Mouse (Mus musculus): ENCODE results near the gene Ssx2ip. TPM values are rescaled to one million over a fixed set of nuclear protein-coding genes. Genes with fewer than 3 reads are reported as not detected.

Gene Ssx2ip
- total RNA-seq, 2 experiments from 2014 or later = 6.4 to 6.6 TPM

GRCm38 (mm10) chr3:146486464-146486863 lies 82.0 kb downstream of the Ssx2ip start:
- no peak for DNase-seq (ENCODE audit: low spot score in 2 of 2)

Small RNA genes lying within 50 kb of the gene (microRNA-seq; reads per million reads assigned to microRNA genes)
- 0 reads per million in 2 experiments for gene Gm22901 (ENCODE audit: borderline number of aligned reads in 2 of 2)

Other genes with a start within 250 kb of the Ssx2ip start
- not detected for gene Lpar3, start 183.7 kb upstream of the Ssx2ip start, total RNA-seq (2021)
- gene Ctbs, start 45.2 kb downstream of the Ssx2ip start, total RNA-seq (2021) = 1 to 10 TPM; 5.3 to 8.2 TPM
- 1 to 10 TPM; 2.7 to 3.3 TPM for gene Spata1, start 95.1 kb downstream of the Ssx2ip start, total RNA-seq (2021)
- gene Gng5, start 95.2 kb downstream of the Ssx2ip start, total RNA-seq (2021) = 100 to 1,000 TPM; 264 to 272 TPM
- gene Rpf1, start 116.8 kb downstream of the Ssx2ip start, total RNA-seq (2021) = 10 to 100 TPM; 23.4 to 28.9 TPM
- gene Uox, start 165.8 kb downstream of the Ssx2ip start, total RNA-seq (2021) = under 1 TPM in 1 of 2 experiments, not detected in 1; 0.53 TPM
- gene Dnase2b, start 211.0 kb downstream of the Ssx2ip start, total RNA-seq (2021) = not detected
- gene 4930503B20Rik, start 246.7 kb downstream of the Ssx2ip start, total RNA-seq (2021) = not detected